Mouse (Mus musculus) small intestine, adult 2 months (tissue): ENCODE results near the gene Espnl.

Experiments
- CTCF ChIP-seq: fragments of 200-500 bp; IDR thresholded peaks from 2 replicates; pipeline ENCODE4 v1.5.1; 2012; ENCODE audit warnings: low read depth, mild to moderate bottlenecking, control low read depth, inconsistent platforms, low read length, moderate library complexity, mixed read lengths; ENCODE audit not compliant: insufficient replicate concordance, insufficient read length; ENCODE audit errors: extremely low read depth
- POLR2A ChIP-seq: fragments of 200-500 bp; IDR thresholded peaks from 2 replicates; pipeline ENCODE4 v1.6.1; 2012; ENCODE audit warnings: low read depth, mild to moderate bottlenecking, control low read depth, inconsistent platforms, low read length, moderate library complexity

- no peak for TF ChIP-seq POLR2A
- TF ChIP-seq CTCF: no peak
Measured at GRCm38 (mm10) chr1:91344001-91344400, 22.1 kb downstream of the Espnl start.
